Mouse (Mus musculus): ENCODE measurements around the gene Layn. TPM values are rescaled to one million over a fixed set of nuclear protein-coding genes. Genes with fewer than 3 reads are reported as not detected.

Gene Layn
- polyA plus RNA-seq, 1 experiment from 2014 or later: 5.1 TPM

DNA sequence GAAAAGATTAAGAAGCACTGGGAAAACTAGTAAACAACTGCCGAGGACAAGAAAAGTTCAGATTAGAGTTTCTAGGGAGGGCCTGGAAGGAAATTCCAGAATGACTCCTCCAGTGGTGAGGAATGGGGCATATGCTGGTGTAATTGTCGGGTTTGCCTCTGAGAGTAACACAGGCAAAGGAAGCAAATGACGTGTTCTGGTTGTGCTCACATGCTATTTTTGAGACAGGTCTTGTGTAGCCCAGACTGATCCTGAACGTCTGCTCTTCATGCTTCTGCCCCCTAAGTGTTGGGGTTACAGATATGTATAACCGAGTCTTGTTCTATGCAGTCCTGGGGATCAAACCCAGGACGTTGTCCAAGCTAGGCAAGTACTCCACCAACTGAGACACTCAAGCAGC is 45.3 kb downstream of the Layn start:
- Histone ChIP-seq H3K4me3 (no peak overlapping the region), H3K4me1 (no peaks in the 10 kb centered on the region), H3K9me3 (no peaks in the 10 kb centered on the region), H3K4me2 (replicated peaks) (no peak overlapping the region), H3K27ac (no peak overlapping the region), H3K9ac (no peak overlapping the region), H3K36me3 (no peaks in the 10 kb centered on the region), H3K27me3 (no peaks in the 10 kb centered on the region)
- ATAC-seq (ENCODE audit: insufficient number of reproducible peaks, insufficient read depth, low FRiP score, low TSS enrichment): no peak
- WGBS: 62% methylated on average over 6 of the region's 6 CpGs

DNA sequence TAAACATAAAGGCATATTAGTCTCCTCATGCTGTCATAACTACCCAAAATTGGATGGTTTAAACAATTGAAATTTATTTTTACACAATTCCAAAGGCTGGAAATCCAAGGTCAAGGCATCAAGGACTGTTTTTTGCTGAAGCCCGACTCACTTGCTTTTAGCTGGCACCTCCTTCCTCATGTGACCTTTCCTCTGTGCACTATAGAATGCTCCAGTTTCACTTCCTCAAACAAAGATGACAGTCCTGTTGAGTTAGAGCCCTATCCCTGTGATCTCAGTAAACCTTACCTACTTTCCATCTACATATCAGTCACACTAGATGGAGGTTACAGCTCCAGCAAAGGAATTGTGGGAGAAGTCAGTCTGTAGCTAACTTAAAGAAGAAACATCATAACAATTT is 46.7 kb downstream of the Layn start:
- Histone ChIP-seq H3K36me3 (no peaks in the 10 kb centered on the region), H3K4me2 (replicated peaks) (no peak overlapping the region), H3K9ac (no peak overlapping the region), H3K4me3 (no peak overlapping the region), H3K27me3 (no peaks in the 10 kb centered on the region), H3K9me3 (no peaks in the 10 kb centered on the region), H3K27ac (no peak overlapping the region), H3K4me1 (no peaks in the 10 kb centered on the region)
- ATAC-seq (ENCODE audit: insufficient number of reproducible peaks, insufficient read depth, low FRiP score, low TSS enrichment): no peak
- 48% methylated on average over 1 of the region's 1 CpGs for WGBS

DNA sequence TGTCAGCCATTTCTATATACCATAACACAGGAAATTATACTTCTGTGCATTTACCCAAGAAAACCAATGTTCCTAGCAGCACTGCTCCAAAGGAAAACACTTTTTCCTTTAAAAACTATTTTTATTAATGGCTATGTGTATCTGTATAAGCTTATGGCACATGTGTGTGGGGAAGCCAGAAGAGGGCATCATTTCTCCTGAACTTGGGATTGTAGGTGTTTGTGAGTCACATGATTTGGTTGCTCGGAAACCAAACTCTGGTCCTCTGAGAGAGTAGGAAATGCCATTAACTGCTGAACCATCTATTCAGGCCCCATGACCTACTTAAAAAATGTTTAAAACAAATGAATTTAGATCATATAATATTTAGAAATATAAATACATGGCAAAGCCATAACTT is 49.9 kb downstream of the Layn start:
- 77% methylated on average over 1 of the region's 1 CpGs for WGBS
- Histone ChIP-seq H3K4me1 (no peaks in the 10 kb centered on the region), H3K27me3 (no peaks in the 10 kb centered on the region), H3K4me2 (replicated peaks) (no peak overlapping the region), H3K9me3 (no peaks in the 10 kb centered on the region), H3K4me3 (no peak overlapping the region), H3K27ac (no peak overlapping the region), H3K9ac (no peak overlapping the region), H3K36me3 (no peaks in the 10 kb centered on the region)
- no peak for ATAC-seq (ENCODE audit: insufficient number of reproducible peaks, insufficient read depth, low FRiP score, low TSS enrichment)

DNA sequence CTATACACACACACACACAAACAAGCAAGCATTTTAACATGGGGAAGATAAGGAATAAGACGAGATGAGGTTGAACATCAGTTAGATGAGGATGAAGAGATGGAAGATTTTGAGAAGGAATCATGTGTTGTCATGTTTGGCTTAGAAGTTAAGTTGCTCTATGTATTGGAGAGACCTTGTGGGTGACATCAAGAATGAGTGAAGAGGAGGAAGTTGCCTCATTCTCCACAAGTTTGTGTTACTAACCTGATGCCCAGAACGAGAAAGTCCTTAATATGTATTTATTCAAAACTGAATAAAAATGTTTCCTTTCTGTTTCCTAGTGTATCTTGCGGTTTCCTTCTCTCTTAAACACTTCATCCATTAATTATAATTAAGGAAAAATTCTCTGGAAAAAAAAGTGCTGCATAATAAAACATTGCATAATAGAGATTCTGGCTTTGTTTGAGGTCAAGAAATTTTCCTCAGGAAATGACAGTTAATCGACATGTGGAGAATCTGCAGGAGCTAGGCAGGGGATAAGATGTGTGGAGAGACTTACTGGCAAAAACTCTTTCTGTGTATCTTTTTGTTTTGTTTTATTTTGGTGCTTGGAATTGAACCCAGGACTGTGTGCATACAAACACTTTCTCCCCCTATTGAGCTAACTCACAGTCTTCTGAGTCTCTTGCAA is 55.6 kb downstream of the Layn start:
- no peak overlapping the region for H3K9ac ChIP-seq
- H3K36me3 ChIP-seq: no peaks in the 10 kb centered on the region
- no peaks in the 10 kb centered on the region for H3K4me1 ChIP-seq
- WGBS: 86% methylated on average over 4 of the region's 4 CpGs
- no peak overlapping the region for H3K27ac ChIP-seq
- H3K4me3 ChIP-seq: no peak overlapping the region
- ATAC-seq (ENCODE audit: insufficient number of reproducible peaks, insufficient read depth, low FRiP score, low TSS enrichment): no peak
- no peaks in the 10 kb centered on the region for H3K9me3 ChIP-seq
- H3K27me3 ChIP-seq: no peaks in the 10 kb centered on the region
- no peak overlapping the region for H3K4me2 ChIP-seq (replicated peaks)

DNA sequence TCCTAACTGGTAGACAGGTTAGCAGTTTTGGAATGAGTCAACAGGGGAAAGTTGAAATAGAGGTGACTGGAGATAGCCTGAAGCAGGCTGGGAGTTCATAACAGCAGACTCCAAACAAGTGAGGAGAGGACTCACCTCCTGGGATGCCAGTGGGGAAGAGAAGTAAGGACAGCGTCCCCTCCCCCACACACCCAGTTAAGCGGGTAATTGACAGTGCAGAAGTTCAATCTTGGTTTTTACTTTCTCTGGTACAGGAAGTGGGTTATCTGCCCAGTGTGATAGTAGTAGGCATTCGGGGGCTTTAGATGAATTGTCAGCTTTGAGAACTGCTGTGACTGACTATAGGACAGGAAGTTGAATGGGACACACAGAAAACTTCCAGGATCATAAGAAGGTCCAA is 56.5 kb downstream of the Layn start:
- no peak overlapping the region for H3K4me2 ChIP-seq (replicated peaks)
- no peaks in the 10 kb centered on the region for H3K9me3 ChIP-seq
- no peaks in the 10 kb centered on the region for H3K27me3 ChIP-seq
- H3K4me3 ChIP-seq: no peak overlapping the region
- no peak overlapping the region for H3K27ac ChIP-seq
- H3K4me1 ChIP-seq: no peaks in the 10 kb centered on the region
- no peak overlapping the region for H3K9ac ChIP-seq
- H3K36me3 ChIP-seq: no peaks in the 10 kb centered on the region
- WGBS: 70% methylated on average over 3 of the region's 3 CpGs
- no peak for ATAC-seq (ENCODE audit: insufficient number of reproducible peaks, insufficient read depth, low FRiP score, low TSS enrichment)

DNA sequence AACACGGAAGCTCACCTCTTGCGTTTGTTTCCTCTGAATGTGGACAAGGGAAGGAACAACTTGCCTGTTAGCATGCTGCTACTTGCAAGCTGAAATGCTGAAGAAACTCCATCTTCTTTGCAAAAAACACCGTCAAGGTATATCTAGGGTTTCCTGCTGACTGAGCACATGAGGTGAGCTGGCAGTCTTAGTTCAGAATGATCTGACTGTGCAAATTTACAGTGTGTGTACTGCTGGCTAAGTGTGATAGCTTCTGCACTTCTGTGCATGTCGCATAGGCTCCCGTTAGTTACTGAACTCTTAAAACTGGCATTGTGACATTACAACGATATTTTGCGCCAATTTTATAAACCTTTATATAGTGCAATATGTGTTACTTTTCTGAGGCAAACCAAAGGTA is 57.2 kb downstream of the Layn start:
- no peak for ATAC-seq (ENCODE audit: insufficient number of reproducible peaks, insufficient read depth, low FRiP score, low TSS enrichment)

DNA sequence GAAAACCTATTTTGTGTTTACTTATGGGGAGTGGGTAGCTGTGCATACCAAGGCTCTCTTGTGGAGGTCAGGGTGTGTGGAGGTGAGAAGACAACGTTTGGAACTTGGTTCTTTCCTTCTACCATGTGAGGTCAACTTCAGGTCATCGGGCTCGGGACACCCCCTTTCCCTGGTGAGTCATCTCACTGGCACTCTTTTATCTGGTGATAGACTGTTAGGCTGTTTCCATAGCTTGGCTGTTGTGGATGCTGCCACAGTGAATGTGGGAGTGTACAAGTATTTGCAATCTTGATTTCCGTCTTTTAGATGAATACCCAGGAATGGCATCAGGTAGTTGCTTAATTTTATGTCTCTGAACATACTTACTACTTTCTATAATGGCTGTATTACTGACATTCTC is 61.2 kb downstream of the Layn start:
- no peaks in the 10 kb centered on the region for H3K27me3 ChIP-seq
- H3K36me3 ChIP-seq: no peaks in the 10 kb centered on the region
- no peaks in the 10 kb centered on the region for H3K9me3 ChIP-seq
- H3K4me1 ChIP-seq: no peaks in the 10 kb centered on the region
- no peak overlapping the region for H3K27ac ChIP-seq
- WGBS: 62% methylated on average over 4 of the region's 4 CpGs
- no peak for ATAC-seq (ENCODE audit: insufficient number of reproducible peaks, insufficient read depth, low FRiP score, low TSS enrichment)
- no peak overlapping the region for H3K9ac ChIP-seq
- no peak overlapping the region for H3K4me3 ChIP-seq
- no peak overlapping the region for H3K4me2 ChIP-seq (replicated peaks)

More for the DNA sequence above, 57.2 kb downstream of the Layn start:
- H3K27me3 ChIP-seq: no peaks in the 10 kb centered on the region
- no peak overlapping the region for H3K27ac ChIP-seq
- H3K4me1 ChIP-seq: no peaks in the 10 kb centered on the region
- WGBS: 76% methylated on average over 7 of the region's 7 CpGs
- H3K36me3 ChIP-seq: no peaks in the 10 kb centered on the region
- H3K9ac ChIP-seq: no peak overlapping the region
- H3K4me2 ChIP-seq (replicated peaks): no peak overlapping the region
- no peaks in the 10 kb centered on the region for H3K9me3 ChIP-seq
- no peak overlapping the region for H3K4me3 ChIP-seq

DNA sequence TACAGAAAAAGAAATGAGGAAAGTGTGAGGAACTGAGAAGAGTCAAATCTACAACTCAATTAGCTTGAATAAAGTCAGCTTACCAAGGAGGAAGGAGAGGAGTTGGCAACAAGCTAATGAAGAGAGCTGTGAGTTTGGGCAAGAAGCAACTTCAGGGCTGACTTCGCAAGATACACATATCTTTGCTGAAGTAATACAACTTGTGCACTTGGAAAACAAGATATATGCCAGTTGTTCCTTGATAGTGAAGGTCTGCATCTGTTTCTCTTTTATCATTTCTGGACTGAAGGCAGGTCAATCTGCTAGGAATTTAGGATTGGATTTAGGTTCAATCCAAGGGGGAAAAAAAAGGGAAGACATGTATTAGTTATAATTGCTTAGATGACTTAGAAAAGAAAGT is 63.2 kb downstream of the Layn start:
- Histone ChIP-seq H3K27me3 (no peaks in the 10 kb centered on the region), H3K9me3 (no peaks in the 10 kb centered on the region), H3K4me2 (replicated peaks) (no peak overlapping the region), H3K27ac (no peak overlapping the region), H3K4me1 (no peaks in the 10 kb centered on the region), H3K9ac (no peak overlapping the region), H3K36me3 (no peaks in the 10 kb centered on the region), H3K4me3 (no peak overlapping the region)
- ATAC-seq (ENCODE audit: insufficient number of reproducible peaks, insufficient read depth, low FRiP score, low TSS enrichment): no peak
- 89% methylated on average over 1 of the region's 1 CpGs for WGBS

DNA sequence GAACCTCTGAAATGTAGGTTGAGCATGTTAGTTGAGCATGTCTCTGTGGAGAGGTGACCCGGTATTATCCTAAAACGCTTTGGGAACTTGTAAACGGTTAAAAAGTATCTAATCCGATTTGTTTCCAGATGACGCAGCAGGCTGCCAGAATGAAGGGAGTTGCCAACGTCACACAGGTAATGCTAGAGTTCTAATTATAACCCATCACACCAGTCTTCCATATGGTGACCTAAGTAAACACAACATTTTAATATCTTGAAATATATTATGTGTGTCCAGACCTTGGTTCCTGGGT is 67.3 kb downstream of the Layn start:
- Histone ChIP-seq H3K4me2 (replicated peaks) (peak overlapping the region; percentile 53), H3K9me3 (no peaks in the 10 kb centered on the region), H3K27me3 (no peaks in the 10 kb centered on the region), H3K4me1 (peaks cover 6% of the 10 kb centered on the region; the same call in 1 of the 2 replicates), H3K27ac (no peak overlapping the region), H3K9ac (no peak overlapping the region), H3K36me3 (no peaks in the 10 kb centered on the region), H3K4me3 (peak overlapping the region; percentile 87)
- no peak for ATAC-seq (ENCODE audit: insufficient number of reproducible peaks, insufficient read depth, low FRiP score, low TSS enrichment)
- WGBS: 5% methylated on average over 6 of the region's 6 CpGs

DNA sequence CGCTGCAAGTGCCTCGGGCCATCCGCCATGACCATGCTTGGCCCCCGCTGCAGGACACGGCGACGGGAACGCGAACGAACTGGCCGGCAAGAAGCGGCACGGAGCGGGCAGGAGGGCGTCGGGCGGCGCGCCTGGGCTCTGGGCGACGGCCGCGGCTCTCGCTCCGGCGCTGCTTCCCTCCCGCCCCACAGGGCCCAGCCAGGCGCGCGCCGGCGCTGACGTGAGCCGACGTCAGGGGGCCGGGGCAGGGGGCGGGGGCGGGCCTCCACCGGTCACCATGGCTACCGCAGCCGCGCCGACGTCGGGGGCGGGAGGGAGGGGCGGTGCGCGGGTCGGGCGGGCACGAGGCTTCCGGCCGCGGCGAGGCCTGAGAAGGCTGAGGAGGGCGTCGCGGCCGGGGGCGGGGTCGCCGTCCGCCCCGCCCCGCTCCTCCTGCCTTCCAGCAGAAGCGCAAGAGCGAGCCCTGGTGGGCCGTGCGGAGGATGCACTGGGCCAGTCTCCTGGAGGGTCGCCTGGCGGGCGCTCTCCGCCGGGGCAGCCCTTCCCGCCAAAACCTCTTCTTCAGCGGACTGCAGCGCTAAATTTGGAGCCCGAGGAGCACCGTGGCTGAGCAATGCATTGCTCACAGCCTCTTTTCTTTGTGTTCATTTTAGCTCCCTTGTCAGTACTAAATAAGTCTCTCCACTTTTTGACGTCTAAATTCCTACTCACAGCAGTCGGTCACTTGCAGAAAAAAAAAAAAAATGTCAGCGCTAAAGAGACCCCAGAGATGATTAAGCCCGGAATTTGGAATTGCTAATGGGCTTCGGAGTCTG is 67.8 kb downstream of the Layn start, which contains the start of gene Sik2:
Sik2 (minus strand) TSS at position 233 of the 815 bp plus-strand sequence.
- Histone ChIP-seq H3K36me3 (no peaks in the 10 kb centered on the region), H3K4me2 (replicated peaks) (peak within 1 kb of the TSS; percentile 81), H3K4me1 (peaks cover 6% of the 10 kb centered on the region; the same call in 1 of the 2 replicates), H3K4me3 (peak within 1 kb of the TSS; percentile 87), H3K9me3 (no peaks in the 10 kb centered on the region), H3K27me3 (no peaks in the 10 kb centered on the region), H3K27ac (peak within 1 kb of the TSS; percentile 84), H3K9ac (peak within 1 kb of the TSS; percentile 90)
- WGBS: under 1% methylated on average over 54 of the region's 85 CpGs
- peak; percentile 95 for ATAC-seq (ENCODE audit: insufficient number of reproducible peaks, insufficient read depth, low FRiP score, low TSS enrichment)

DNA sequence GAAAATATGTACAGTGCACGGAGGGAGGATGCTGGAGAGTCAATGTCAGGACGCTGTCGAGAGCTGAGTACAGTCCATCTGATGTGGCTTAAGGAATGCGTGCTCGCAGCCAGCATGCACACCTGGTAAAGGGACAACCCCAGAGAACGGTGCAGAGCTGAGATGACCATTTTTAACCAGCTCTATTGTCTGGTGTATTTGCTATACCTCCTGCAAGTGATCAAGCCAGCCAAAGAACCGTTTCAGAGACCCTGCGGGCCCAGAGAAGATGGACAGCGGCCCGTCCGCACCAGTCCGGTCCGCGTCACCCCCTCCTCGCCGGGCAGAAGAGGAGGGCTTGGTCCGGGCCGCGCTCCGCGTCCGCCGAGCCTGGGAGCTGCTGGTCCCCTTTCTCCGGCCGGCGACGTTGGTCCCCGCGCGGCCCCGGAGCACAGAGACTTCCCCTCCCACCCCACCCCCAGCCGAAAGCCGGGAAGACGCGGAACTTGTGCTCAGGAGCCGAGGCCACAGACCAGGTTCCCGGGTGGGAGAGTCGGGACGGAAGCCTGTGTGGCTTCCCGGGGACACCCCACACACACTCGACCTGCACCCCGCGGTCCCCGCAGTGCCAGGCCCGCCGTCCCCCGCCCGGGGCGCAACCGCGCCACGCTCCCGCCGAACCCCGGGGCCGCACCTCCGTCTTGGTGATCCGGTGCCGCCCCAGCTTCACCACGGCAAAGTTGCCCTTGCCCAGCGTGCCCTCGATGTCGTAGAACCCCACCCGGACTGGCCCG is 68.6 kb downstream of the Layn start:
- H3K36me3 ChIP-seq: no peaks in the 10 kb centered on the region
- H3K9ac ChIP-seq: peak overlapping the region; percentile 90
- H3K9me3 ChIP-seq: no peaks in the 10 kb centered on the region
- H3K27ac ChIP-seq: peak overlapping the region; percentile 84
- WGBS: under 1% methylated on average over 62 of the region's 65 CpGs
- peaks cover 6% of the 10 kb centered on the region; the same call in 1 of the 2 replicates for H3K4me1 ChIP-seq
- H3K4me2 ChIP-seq (replicated peaks): peak overlapping the region; percentile 81
- ATAC-seq (ENCODE audit: insufficient number of reproducible peaks, insufficient read depth, low FRiP score, low TSS enrichment): peak; percentile 44
- peak overlapping the region; percentile 87 for H3K4me3 ChIP-seq
- H3K27me3 ChIP-seq: no peaks in the 10 kb centered on the region

DNA sequence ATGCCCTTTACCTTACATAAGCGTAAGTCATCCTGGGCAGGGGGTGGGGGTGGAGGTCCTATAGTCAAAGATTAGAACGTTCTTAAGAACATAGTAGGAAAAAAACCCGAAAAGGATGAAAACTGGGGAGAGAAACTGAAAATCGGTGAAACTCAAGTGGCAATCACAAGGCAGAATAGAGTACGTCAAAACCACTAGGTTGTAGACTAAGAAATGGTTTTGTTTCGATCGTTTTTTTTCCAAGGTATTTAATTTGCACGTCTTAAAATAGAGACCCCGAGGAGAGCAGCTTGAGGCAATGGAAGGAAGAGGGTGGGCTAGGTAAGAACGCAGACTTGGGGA is 69.2 kb downstream of the Layn start:
- no peak overlapping the region for H3K27ac ChIP-seq
- H3K36me3 ChIP-seq: no peaks in the 10 kb centered on the region
- H3K4me1 ChIP-seq: peaks cover 6% of the 10 kb centered on the region; the same call in 1 of the 2 replicates
- 12% methylated on average over 10 of the region's 10 CpGs for WGBS
- H3K9ac ChIP-seq: peak overlapping the region; percentile 90
- no peaks in the 10 kb centered on the region for H3K9me3 ChIP-seq
- H3K4me3 ChIP-seq: peak overlapping the region; percentile 87
- H3K27me3 ChIP-seq: no peaks in the 10 kb centered on the region
- H3K4me2 ChIP-seq (replicated peaks): peak overlapping the region; percentile 81
- no peak for ATAC-seq (ENCODE audit: insufficient number of reproducible peaks, insufficient read depth, low FRiP score, low TSS enrichment)

Data from embryonic facial prominence, embryonic 12.5 days (tissue).